20 mouse cellular contexts compared by ENCODE assay signal in genomic region chr4:106575022-106575421, GRCm38 (mm10). TPM values are rescaled to one million over a fixed set of nuclear protein-coding genes. Genes with fewer than 3 reads are reported as not detected.
DNase-seq lines count a peak whose midpoint lies in the region; TF ChIP-seq lines count a peak whose summit lies in the region.
"Had no signal": no experiment of that assay in that cellular context is flagged by ENCODE, and none has a peak within 500 bp of the region (broad histone marks: within the 10 kb centered on the region; RNA-seq: fewer than 3 reads in every experiment).

No protein-coding gene starts in this region.

- no peak for DNase-seq in lung, postnatal 36 days
- DNase-seq: adrenal gland, adult 2 months; adrenal gland, adult 8-10 months; adrenal gland, postnatal 10 days; adrenal gland, postnatal 14 days; adrenal gland, postnatal 25 days; adrenal gland, postnatal 36 days; B cell, adult 2 months; cerebellum, adult 11 months; cerebellum, adult 11-12 months; cerebellum, adult 18-20 months; cerebellum, adult 2 months had no signal

- no peak overlapping the region for H3K4me2 ChIP-seq in myocyte (ENCODE audit: low read depth)

- H3K79me2 ChIP-seq in myocyte (ENCODE audit: control insufficient read depth, insufficient read depth), result peaks cover 4% of the 10 kb centered on the region

- no peak overlapping the region for H3ac ChIP-seq in myocyte (ENCODE audit: control insufficient read depth, insufficient read length)

- H3K27me3 ChIP-seq in myocyte (ENCODE audit: control insufficient read depth, insufficient read depth, insufficient read length), result no peaks in the 10 kb centered on the region
- H3K27me3 ChIP-seq: CH12.LX, Patski had no signal

- H3K4me3 ChIP-seq in myocyte, result no peak overlapping the region

- TF ChIP-seq POLR2A in myocyte (IDR thresholded peaks at IDR 0.05; ENCODE audit: insufficient read length, low read depth), result no peak

- peaks cover 24% of the 10 kb centered on the region for H3K36me3 ChIP-seq in myocyte (ENCODE audit: control insufficient read depth, insufficient read depth)

TF ChIP-seq in myocyte, 11 proteins besides CTCF, POLR2A, EP300 and RAD21:
- TF ChIP-seq TCF3 (IDR thresholded peaks at IDR 0.05; ENCODE audit: insufficient read length, low read depth) (peak; percentile 88), MYOG (IDR thresholded peaks at IDR 0.05; ENCODE audit: control insufficient read depth in 1 of 3, insufficient read depth in 1 of 3, insufficient read length in 2 of 3, low read depth in 2 of 3) (peak; percentile 29 to 93 (median 92)), SRF (IDR thresholded peaks at IDR 0.05; ENCODE audit: control insufficient read depth, insufficient read length, low read depth) (no peak), TCF12 (IDR thresholded peaks at IDR 0.05; ENCODE audit: insufficient read depth, poor library complexity, severe bottlenecking) (peak; percentile 71), MAX (IDR thresholded peaks at IDR 0.05; ENCODE audit: low read depth) (no peak), E2F4 (IDR thresholded peaks at IDR 0.05; ENCODE audit: insufficient read depth) (no peak), USF1 (IDR thresholded peaks at IDR 0.05; ENCODE audit: low read depth) (no peak), CEBPB (IDR thresholded peaks at IDR 0.05; ENCODE audit: insufficient read depth, poor library complexity, severe bottlenecking) (no peak), MYOD1 (IDR thresholded peaks at IDR 0.05; ENCODE audit: control insufficient read depth in 1 of 3, insufficient read length in 2 of 3, low read depth in 2 of 3) (peak in 2 of 3 experiments; percentile 74 to 93), POLR2AphosphoS2 (IDR thresholded peaks at IDR 0.05; ENCODE audit: insufficient read length, low read depth) (no peak), REST (IDR thresholded peaks at IDR 0.05; ENCODE audit: insufficient read depth, insufficient read length) (no peak)

RNA-seq across cellular contexts. Expression of gene Dhcr24, which starts 14.2 kb away (rescaled TPM):
- polyA plus RNA-seq in myocyte (2012; fragmentation: generic; extraction: Trizol), result 116 TPM

RNA-seq across cellular contexts. Expression of gene Lexm, which starts 42.0 kb away (rescaled TPM):
- polyA plus RNA-seq in myocyte (2012; fragmentation: generic; extraction: Trizol), result not detected
- polyA plus RNA-seq: activated CD4-positive, CD25-positive, alpha-beta regulatory T cell, adult 4 months; adrenal gland, adult 2 months; brain, embryonic 14.5 days; C2C12; G1E; Patski had no signal

RNA-seq across cellular contexts. Expression of gene Ttc22, which starts 47.2 kb away (rescaled TPM):
- 0.04 TPM for polyA plus RNA-seq in myocyte (2012; fragmentation: generic; extraction: Trizol)
- polyA plus RNA-seq: activated CD4-positive, CD25-positive, alpha-beta regulatory T cell, adult 4 months; adrenal gland, adult 2 months; C2C12; CD4-positive, CD25-positive, alpha-beta regulatory T cell, adult 4 months; G1E had no signal
